Comparison of ENCODE assay signal across 8 mouse cellular contexts in the genomic region with DNA sequence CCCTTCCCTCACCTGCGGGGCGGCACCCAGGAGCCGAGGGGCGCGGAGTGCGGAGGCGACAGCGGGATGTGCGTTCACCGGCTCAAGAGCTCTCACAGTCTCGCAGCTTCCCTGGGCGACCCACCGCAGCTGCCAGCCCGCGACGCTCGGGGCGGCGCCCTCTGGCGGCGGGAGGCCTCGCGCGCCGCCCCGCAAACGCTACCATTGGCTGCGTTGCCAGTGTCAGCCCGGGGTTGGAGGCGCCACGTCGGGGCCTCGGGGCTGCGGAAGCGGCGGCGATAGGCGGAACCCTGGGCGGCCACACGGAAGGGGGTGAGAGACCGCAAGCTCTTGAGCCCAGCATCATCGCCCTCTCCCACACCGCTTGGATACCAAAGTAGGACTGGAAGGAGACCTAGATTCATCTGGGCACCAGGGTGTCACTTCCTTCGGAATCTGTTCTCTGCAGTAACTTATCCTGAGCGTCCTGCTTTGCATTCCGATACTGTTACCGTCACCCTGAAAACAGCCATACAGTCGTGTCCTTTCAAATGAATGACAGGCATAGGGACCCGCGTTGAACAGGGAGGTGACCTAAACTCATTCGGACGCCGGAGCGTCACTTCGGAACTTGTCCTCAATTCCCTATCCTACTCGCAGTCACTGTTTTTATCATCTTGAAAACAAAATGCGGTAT. TPM values are rescaled to one million over a fixed set of nuclear protein-coding genes. Genes with fewer than 3 reads are reported as not detected.
DNase-seq lines count a peak whose midpoint lies in the region; ATAC-seq and TF ChIP-seq lines count a peak whose summit lies in the region.

A gene (minus strand): TSS at position 186 of the 676 bp plus-strand sequence.

- no peaks in the 10 kb centered on the region for H3K9me3 ChIP-seq in forebrain, embryonic 15.5 days

- peak within 1 kb of the TSS; percentile 87 for H3K4me3 ChIP-seq in forebrain, embryonic 15.5 days
- peak within 1 kb of the TSS; percentile 83 for H3K4me3 ChIP-seq in lung, adult 2 months (replicated peaks; ENCODE audit: extremely low read depth, low read depth, low read length)

- no peak for TF ChIP-seq CTCF in lung, adult 2 months (IDR thresholded peaks at IDR 0.05; ENCODE audit: insufficient read depth, low read length)

- H3K4me2 ChIP-seq in forebrain, embryonic 15.5 days (replicated peaks) = peak within 1 kb of the TSS; percentile 69

- intact Hi-C loops in heart, postnatal 25 days (cut with DNase I) = loop anchor here (2.0 to 10.0 kb wide), 3 partner anchors 26 to 238 kb away; a partner anchor contains a TSS

- under 1% methylated on average over 57 of the region's 57 CpGs for WGBS in forebrain, embryonic 15.5 days
- under 1% methylated on average over 56 of the region's 57 CpGs for WGBS in lung, adult 2 months

- peak; percentile 75 for DNase-seq in ES-CJ7 (ENCODE audit: low read depth, low spot score)
- DNase-seq in cerebellum, adult 11 months = peak; percentile 88
- peak; percentile 88 for DNase-seq in heart, postnatal 25 days (ENCODE audit: low spot score)
- peak; percentile 88 to 92 for DNase-seq in layer of hippocampus, adult 18-20 months (ENCODE audit: low spot score in 2 of 2)
- DNase-seq in lung, adult 2 months = peak; percentile 88
- DNase-seq in thymus, adult 18-20 months = peak; percentile 82 to 88

- peak; percentile 74; the same call in 1 of the 2 replicates for TF ChIP-seq POLR2A in lung, adult 2 months (IDR thresholded peaks at IDR 0.05; ENCODE audit: borderline replicate concordance, extremely low read depth, low read depth, low read length)

- peak; percentile 95 for ATAC-seq in forebrain, embryonic 15.5 days (replicated peaks)
- peak; percentile 85 for ATAC-seq in neutrophil, adult 5-6 weeks (ENCODE audit: extremely low read depth, insufficient number of reproducible peaks, low FRiP score, poor library complexity, severe bottlenecking)

- H3K9ac ChIP-seq in forebrain, embryonic 15.5 days (replicated peaks) = peak within 1 kb of the TSS; percentile 76

- H3K36me3 ChIP-seq in forebrain, embryonic 15.5 days = no peaks in the 10 kb centered on the region

- peak within 1 kb of the TSS; percentile 84 for H3K27ac ChIP-seq in forebrain, embryonic 15.5 days (replicated peaks)

- no peaks in the 10 kb centered on the region for H3K27me3 ChIP-seq in forebrain, embryonic 15.5 days

- peaks cover 17% of the 10 kb centered on the region for H3K4me1 ChIP-seq in forebrain, embryonic 15.5 days
- H3K4me1 ChIP-seq in lung, adult 2 months (ENCODE audit: control insufficient read depth, insufficient read depth, low read length) = peaks cover 19% of the 10 kb centered on the region

RNA-seq across cellular contexts. Expression of the gene that starts here (rescaled TPM):
- polyA plus RNA-seq in forebrain, embryonic 15.5 days (2015; fragmentation: Nextera tagmentation; extraction: Ambion mirVana) = 72.9 and 74.8 TPM in 2 replicates
- total RNA-seq in heart, postnatal 25 days (2021) = 10 to 100 TPM; 28.0 to 29.8 TPM
- total RNA-seq in layer of hippocampus, adult 18-20 months (2021) = 10 to 100 TPM; 59.9 to 62.2 TPM
- polyA plus RNA-seq in lung, adult 2 months (2012; rRNA removed) = 44.1 and 73.2 TPM in 2 replicates
- total RNA-seq in neutrophil, adult 5-6 weeks (2017) = 495 and 507 TPM in 2 replicates

Comparison
In these comparisons a context has a peak if more than half of its experiments do, and no peak if none do; other contexts are left out.
1. Peak in every context shown above with its lines: DNase-seq, ATAC-seq, H3K4me3 ChIP-seq and H3K27ac ChIP-seq.